Mouse (Mus musculus) limb, embryonic 11.5 days (tissue): ENCODE measurements around the gene Mpzl1. TPM values are rescaled to one million over a fixed set of nuclear protein-coding genes. Genes with fewer than 3 reads are reported as not detected.

ENCODE experiments used
- ATAC-seq: fragments of 200-750 bp; cut with Nextera tagmentation; 2 replicates; pipeline ENCODE4 v1.8.0; 2017; ENCODE audit warnings: low read depth; ENCODE audit not compliant: insufficient number of reproducible peaks, low FRiP score, low TSS enrichment
- DNase-seq: peaks from one replicate; pipeline ENCODE4 v3.0.0-alpha.2; 2015; ENCODE audit warnings: low spot score
- H3K27ac ChIP-seq: fragments of 300-500 bp; sonication (generic); replicated peaks from 2 replicates; pipeline ENCODE4 v1.5.1; 2014; ENCODE audit warnings: low read depth, mild to moderate bottlenecking, low read length
- H3K27me3 ChIP-seq: fragments of 300-500 bp; sonication (generic); 2 replicates; pipeline ENCODE4 v1.6.1; 2014; ENCODE audit warnings: mild to moderate bottlenecking, low read length, mixed read lengths; ENCODE audit not compliant: control insufficient read depth, insufficient read depth
- H3K36me3 ChIP-seq: fragments of 300-500 bp; sonication (generic); 2 replicates; pipeline ENCODE4 v1.6.1; 2014; ENCODE audit warnings: mild to moderate bottlenecking, low read length, moderate library complexity, mixed read lengths; ENCODE audit not compliant: control insufficient read depth, insufficient read depth
- H3K4me1 ChIP-seq: fragments of 300-500 bp; sonication (generic); 2 replicates; pipeline ENCODE4 v1.6.1; 2014; ENCODE audit warnings: low read length, mixed read lengths; ENCODE audit not compliant: control insufficient read depth, insufficient read depth
- H3K4me2 ChIP-seq: fragments of 300-500 bp; sonication (generic); 2 replicates; pipeline ENCODE4 v1.6.1; 2014; ENCODE audit warnings: low read depth, mild to moderate bottlenecking, moderate library complexity; ENCODE audit not compliant: severe bottlenecking
- H3K4me3 ChIP-seq: fragments of 300-500 bp; sonication (generic); 2 replicates; pipeline ENCODE4 v1.5.1; 2014; ENCODE audit warnings: low read depth, low read length
- H3K9ac ChIP-seq: fragments of 300-500 bp; sonication (generic); 2 replicates; pipeline ENCODE4 v1.6.1; 2014; ENCODE audit warnings: mild to moderate bottlenecking, low read length
- H3K9me3 ChIP-seq: fragments of 300-500 bp; sonication (generic); 2 replicates; pipeline ENCODE4 v1.6.1; 2016; ENCODE audit warnings: low read length; ENCODE audit not compliant: control insufficient read depth
- WGBS: fragments of 180-500 bp; shearing (Covaris S2); extraction: QIAGEN DNeasy Blood & Tissue Kit; methylation state at CpG from one replicate; pipeline ENCODE4 v1.1.7; 2014; 5-methylcytosine and 5-hydroxymethylcytosine counted together
- polyA plus RNA-seq: library from polyadenylated mRNA; unstranded; fragments of >200 nt; fragmentation: Nextera tagmentation; extraction: Ambion mirVana; gene quantifications from 2 replicates; pipeline ENCODE4 v1.2.1, GENCODE M21; 2014

The Mpzl1 gene
- polyA plus RNA-seq, 1 experiment from 2014 or later, result 167 TPM

- Histone ChIP-seq H3K27me3 (no peaks in the 10 kb centered on the region), H3K27ac (no peak overlapping the region), H3K4me1 (no peaks in the 10 kb centered on the region), H3K9me3 (no peaks in the 10 kb centered on the region), H3K4me3 (no peak overlapping the region), H3K4me2 (no peak overlapping the region), H3K9ac (no peak overlapping the region), H3K36me3 (no peaks in the 10 kb centered on the region)
- ATAC-seq (no peak), DNase-seq (no peak)
- WGBS, result 77% methylated on average over 4 of the region's 4 CpGs
Measured at GRCm38 (mm10) chr1:165576005-165576404, 58.3 kb downstream of the Mpzl1 start.

GRCm38 (mm10) chr1:165567466-165567865, 66.9 kb downstream of the Mpzl1 start:
- no peaks in the 10 kb centered on the region for H3K36me3 ChIP-seq
- DNase-seq (no peak), ATAC-seq (no peak)
- no peaks in the 10 kb centered on the region for H3K9me3 ChIP-seq
- H3K27ac ChIP-seq, result no peak overlapping the region
- WGBS, result 93% methylated on average over 7 of the region's 7 CpGs
- no peaks in the 10 kb centered on the region for H3K27me3 ChIP-seq
- no peak overlapping the region for H3K4me3 ChIP-seq
- no peaks in the 10 kb centered on the region for H3K4me1 ChIP-seq
- H3K4me2 ChIP-seq, result no peak overlapping the region
- H3K9ac ChIP-seq, result no peak overlapping the region

GRCm38 (mm10) chr1:165565283-165565682, 69.1 kb downstream of the Mpzl1 start:
- DNase-seq, result no peak

GRCm38 (mm10) chr1:165559073-165559472, 75.3 kb downstream of the Mpzl1 start:
- ATAC-seq (no peak), DNase-seq (no peak)
- no peaks in the 10 kb centered on the region for H3K4me1 ChIP-seq
- H3K4me2 ChIP-seq, result no peak overlapping the region
- H3K9me3 ChIP-seq, result no peaks in the 10 kb centered on the region
- no peaks in the 10 kb centered on the region for H3K27me3 ChIP-seq
- H3K36me3 ChIP-seq, result no peaks in the 10 kb centered on the region
- H3K4me3 ChIP-seq, result no peak overlapping the region
- no peak overlapping the region for H3K9ac ChIP-seq
- 84% methylated on average over 9 of the region's 9 CpGs for WGBS
- H3K27ac ChIP-seq, result no peak overlapping the region

More at GRCm38 (mm10) chr1:165565283-165565682, 69.1 kb downstream of the Mpzl1 start:
- Histone ChIP-seq H3K27me3 (no peaks in the 10 kb centered on the region), H3K4me3 (no peak overlapping the region), H3K36me3 (no peaks in the 10 kb centered on the region), H3K4me2 (no peak overlapping the region), H3K27ac (no peak overlapping the region), H3K9me3 (no peaks in the 10 kb centered on the region), H3K9ac (no peak overlapping the region), H3K4me1 (no peaks in the 10 kb centered on the region)
- no peak for ATAC-seq
- 92% methylated on average over 4 of the region's 4 CpGs for WGBS

GRCm38 (mm10) chr1:165556711-165557110, 77.6 kb downstream of the Mpzl1 start:
- DNase-seq, result no peak

More at GRCm38 (mm10) chr1:165556711-165557110, 77.6 kb downstream of the Mpzl1 start:
- no peaks in the 10 kb centered on the region for H3K36me3 ChIP-seq
- 79% methylated on average over 2 of the region's 2 CpGs for WGBS
- H3K27me3 ChIP-seq, result no peaks in the 10 kb centered on the region
- no peak overlapping the region for H3K4me2 ChIP-seq
- no peak overlapping the region for H3K4me3 ChIP-seq
- ATAC-seq, result no peak
- no peak overlapping the region for H3K27ac ChIP-seq
- no peak overlapping the region for H3K9ac ChIP-seq
- H3K9me3 ChIP-seq, result peaks cover 3% of the 10 kb centered on the region; the same call in 1 of the 2 replicates
- H3K4me1 ChIP-seq, result no peaks in the 10 kb centered on the region

Other genes with a start within 250 kb of the Mpzl1 start
- 10.0 and 10.2 TPM in 2 replicates for gene Dcaf6, start 174.1 kb downstream of the Mpzl1 start, polyA plus RNA-seq
- gene Mpc2, start 173.9 kb downstream of the Mpzl1 start, polyA plus RNA-seq, result 97.7 and 98.4 TPM in 2 replicates
- gene Adcy10, start 149.4 kb downstream of the Mpzl1 start, polyA plus RNA-seq, result not detected in 2 replicates
- 6.1 and 8.9 TPM in 2 replicates for gene Rcsd1, start 75.2 kb upstream of the Mpzl1 start, polyA plus RNA-seq
- 33.6 and 41.6 TPM in 2 replicates for gene Creg1, start 129.2 kb upstream of the Mpzl1 start, polyA plus RNA-seq
- 1.2 and 1.6 TPM in 2 replicates for gene Cd247, start 154.1 kb upstream of the Mpzl1 start, polyA plus RNA-seq